Mouse (Mus musculus): ENCODE measurements around the gene Cacna1c. TPM values are rescaled to one million over a fixed set of nuclear protein-coding genes. Genes with fewer than 3 reads are reported as not detected.

Cacna1c gene
- total RNA-seq, 1 experiment = 0.98 TPM

DNA sequence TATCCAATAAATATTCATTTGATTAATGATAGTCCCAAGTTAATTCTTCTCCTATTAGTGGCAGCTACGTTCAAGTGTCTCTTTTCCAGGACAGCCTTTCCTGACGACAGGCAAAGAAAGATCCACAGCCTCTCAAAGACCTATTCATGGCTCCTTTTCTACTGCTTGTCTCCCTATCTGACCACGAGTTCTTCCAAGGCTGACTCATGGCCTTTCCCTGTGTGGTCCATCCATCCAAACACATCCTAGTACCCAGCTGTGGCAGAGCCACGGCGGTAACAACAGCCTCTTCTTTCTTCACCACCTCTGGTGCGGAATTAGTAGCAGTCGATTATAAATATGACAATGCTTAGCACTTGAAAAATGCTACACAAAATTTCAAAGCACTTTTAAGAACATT, 155.3 kb downstream of the Cacna1c start:
- Histone ChIP-seq H3K27ac (ENCODE audit: insufficient read depth, low read depth, low read length, poor library complexity, severe bottlenecking) (no peak overlapping the region), H3K4me3 (ENCODE audit: insufficient read depth in 1 of 2, low read depth in 1 of 2, low read length in 2 of 2, poor library complexity in 1 of 2, severe bottlenecking in 1 of 2) (no peak overlapping the region), H3K9me3 (ENCODE audit: control insufficient read depth, insufficient read depth, low read depth, low read length) (no peaks in the 10 kb centered on the region), H3K9ac (ENCODE audit: insufficient read depth, low read depth, low read length, poor library complexity, severe bottlenecking) (no peak overlapping the region), H3K4me1 (ENCODE audit: control insufficient read depth in 2 of 2, insufficient read depth in 2 of 2, low read length in 2 of 2, poor library complexity in 1 of 2) (no peaks in the 10 kb centered on the region), H3K36me3 (ENCODE audit: control insufficient read depth, insufficient read depth, low read length, poor library complexity, severe bottlenecking) (no peaks in the 10 kb centered on the region)
- no peak for TF ChIP-seq MAFK (IDR thresholded peaks at IDR 0.05; ENCODE audit: insufficient read depth, low read depth, low read length)
- no peak for TF ChIP-seq HCFC1 (IDR thresholded peaks at IDR 0.05; ENCODE audit: borderline replicate concordance, insufficient read depth, low read length)
- TF ChIP-seq CHD2 (IDR thresholded peaks at IDR 0.05; ENCODE audit: low read depth, low read length) = no peak
- TF ChIP-seq ZC3H11A (IDR thresholded peaks at IDR 0.05; ENCODE audit: borderline replicate concordance, low read depth, low read length) = no peak
- no peak for TF ChIP-seq ZNF384 (IDR thresholded peaks at IDR 0.05; ENCODE audit: low read depth, low read length)
- no peak for DNase-seq (ENCODE audit: low read depth, low spot score)
- in situ Hi-C loops (cut with MboI; ENCODE audit: low sequenced_read_pairs in 2 of 2, unreplicated experiment in 2 of 2) = no loop called here

DNA sequence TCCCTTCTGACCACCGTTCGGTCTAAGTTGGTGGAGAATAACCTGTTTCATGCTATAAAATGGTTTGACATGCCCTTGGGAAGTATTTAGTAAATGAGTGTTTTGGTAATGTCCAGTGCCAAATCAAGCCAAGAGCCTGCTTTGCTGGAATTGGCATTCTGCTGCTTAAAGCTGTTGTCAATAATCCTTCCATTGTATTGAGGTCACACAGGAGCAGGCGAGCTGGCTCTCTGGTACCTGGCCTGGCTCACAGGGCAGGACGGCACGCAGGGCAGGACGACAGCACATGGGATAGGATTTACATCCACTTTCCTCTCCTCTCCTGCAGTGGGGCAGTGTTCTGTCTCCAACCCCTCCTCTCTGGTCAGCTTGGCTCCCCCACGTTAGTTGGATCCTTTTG, 156.4 kb downstream of the Cacna1c start:
- Histone ChIP-seq H3K4me1 (ENCODE audit: control insufficient read depth in 2 of 2, insufficient read depth in 2 of 2, low read length in 2 of 2, poor library complexity in 1 of 2) (no peaks in the 10 kb centered on the region), H3K36me3 (ENCODE audit: control insufficient read depth, insufficient read depth, low read length, poor library complexity, severe bottlenecking) (no peaks in the 10 kb centered on the region), H3K27ac (ENCODE audit: insufficient read depth, low read depth, low read length, poor library complexity, severe bottlenecking) (no peak overlapping the region), H3K9me3 (ENCODE audit: control insufficient read depth, insufficient read depth, low read depth, low read length) (no peaks in the 10 kb centered on the region), H3K9ac (ENCODE audit: insufficient read depth, low read depth, low read length, poor library complexity, severe bottlenecking) (no peak overlapping the region), H3K4me3 (ENCODE audit: insufficient read depth in 1 of 2, low read depth in 1 of 2, low read length in 2 of 2, poor library complexity in 1 of 2, severe bottlenecking in 1 of 2) (no peak overlapping the region)
- TF ChIP-seq HCFC1 (IDR thresholded peaks at IDR 0.05; ENCODE audit: borderline replicate concordance, insufficient read depth, low read length) (no peak), ZC3H11A (IDR thresholded peaks at IDR 0.05; ENCODE audit: borderline replicate concordance, low read depth, low read length) (no peak), CHD2 (IDR thresholded peaks at IDR 0.05; ENCODE audit: low read depth, low read length) (no peak), MAFK (IDR thresholded peaks at IDR 0.05; ENCODE audit: insufficient read depth, low read depth, low read length) (no peak), ZNF384 (IDR thresholded peaks at IDR 0.05; ENCODE audit: low read depth, low read length) (no peak)
- no peak for DNase-seq (ENCODE audit: low read depth, low spot score)
- in situ Hi-C loops (cut with MboI; ENCODE audit: low sequenced_read_pairs in 2 of 2, unreplicated experiment in 2 of 2) = no loop called here

DNA sequence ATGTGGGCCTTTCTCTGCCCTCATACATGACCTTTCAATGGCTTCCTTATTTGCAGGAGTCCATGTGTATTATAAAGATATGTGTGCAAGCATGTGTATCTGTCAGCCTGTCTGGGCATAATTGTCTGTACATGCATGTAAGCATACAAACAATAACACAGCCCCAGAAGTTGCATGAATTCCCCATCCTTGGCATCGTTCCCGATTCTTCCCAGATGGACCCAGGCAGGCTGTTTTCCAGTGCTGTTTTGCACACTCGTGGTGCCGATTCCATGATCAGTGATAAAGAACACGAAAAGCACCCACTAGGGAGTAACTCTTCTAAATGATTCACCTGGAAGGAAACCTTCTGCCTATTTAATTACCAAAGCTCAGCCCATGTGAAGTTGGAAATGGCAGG, 156.9 kb downstream of the Cacna1c start:
- Histone ChIP-seq H3K4me1 (ENCODE audit: control insufficient read depth in 2 of 2, insufficient read depth in 2 of 2, low read length in 2 of 2, poor library complexity in 1 of 2) (no peaks in the 10 kb centered on the region), H3K4me3 (ENCODE audit: insufficient read depth in 1 of 2, low read depth in 1 of 2, low read length in 2 of 2, poor library complexity in 1 of 2, severe bottlenecking in 1 of 2) (no peak overlapping the region)

DNA sequence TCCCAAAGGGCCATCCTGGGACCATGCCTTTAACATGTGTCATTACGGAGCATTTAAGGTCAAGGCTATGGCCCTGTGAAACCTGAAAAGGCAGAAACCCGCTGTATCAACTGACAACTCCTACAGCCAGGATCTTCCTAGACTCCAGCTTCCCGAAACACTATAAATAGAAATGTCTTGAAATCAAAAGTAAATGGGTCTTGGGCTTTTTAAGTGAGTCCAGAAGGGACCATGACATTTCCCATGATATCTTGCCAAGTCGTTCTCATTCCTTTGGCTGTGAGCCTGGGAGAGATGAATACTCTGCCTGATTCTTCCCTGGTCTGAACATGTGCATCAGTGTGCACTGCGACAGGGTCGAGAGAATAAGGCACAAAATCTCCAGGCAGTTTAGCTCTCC, 158.4 kb downstream of the Cacna1c start:
- no peaks in the 10 kb centered on the region for H3K4me1 ChIP-seq (ENCODE audit: control insufficient read depth in 2 of 2, insufficient read depth in 2 of 2, low read length in 2 of 2, poor library complexity in 1 of 2)
- DNase-seq (ENCODE audit: low read depth, low spot score) = no peak
- in situ Hi-C loops (cut with MboI; ENCODE audit: low sequenced_read_pairs in 2 of 2, unreplicated experiment in 2 of 2) = no loop called here

More for the DNA sequence above, 156.9 kb downstream of the Cacna1c start:
- Histone ChIP-seq H3K27ac (ENCODE audit: insufficient read depth, low read depth, low read length, poor library complexity, severe bottlenecking) (no peak overlapping the region), H3K9ac (ENCODE audit: insufficient read depth, low read depth, low read length, poor library complexity, severe bottlenecking) (no peak overlapping the region), H3K36me3 (ENCODE audit: control insufficient read depth, insufficient read depth, low read length, poor library complexity, severe bottlenecking) (no peaks in the 10 kb centered on the region), H3K9me3 (ENCODE audit: control insufficient read depth, insufficient read depth, low read depth, low read length) (no peaks in the 10 kb centered on the region)
- in situ Hi-C loops (cut with MboI; ENCODE audit: low sequenced_read_pairs in 2 of 2, unreplicated experiment in 2 of 2) = no loop called here
- TF ChIP-seq HCFC1 (IDR thresholded peaks at IDR 0.05; ENCODE audit: borderline replicate concordance, insufficient read depth, low read length) = no peak
- no peak for TF ChIP-seq MAFK (IDR thresholded peaks at IDR 0.05; ENCODE audit: insufficient read depth, low read depth, low read length)
- TF ChIP-seq ZC3H11A (IDR thresholded peaks at IDR 0.05; ENCODE audit: borderline replicate concordance, low read depth, low read length) = no peak
- TF ChIP-seq ZNF384 (IDR thresholded peaks at IDR 0.05; ENCODE audit: low read depth, low read length) = no peak
- DNase-seq (ENCODE audit: low read depth, low spot score) = no peak

DNA sequence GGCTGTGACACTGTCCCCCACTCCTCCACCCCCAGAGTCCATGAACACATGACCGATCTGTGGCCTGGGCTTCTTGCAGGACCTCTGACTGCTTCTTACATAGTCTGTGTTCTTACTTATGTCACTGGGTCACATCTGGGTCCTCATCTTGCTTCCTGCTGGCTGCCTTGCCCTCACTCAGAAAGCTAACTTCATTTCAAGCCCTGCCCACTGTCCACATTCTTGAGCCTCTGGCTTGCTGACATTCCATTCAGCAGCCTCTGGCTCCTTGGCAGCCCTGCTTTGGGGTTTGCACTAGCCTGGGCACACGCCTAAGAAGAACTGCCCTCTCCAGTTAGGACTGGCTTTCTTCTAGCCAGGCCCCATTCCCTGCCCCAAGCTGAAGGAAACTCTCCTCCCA, 159.2 kb downstream of the Cacna1c start:
- no peaks in the 10 kb centered on the region for H3K4me1 ChIP-seq (ENCODE audit: control insufficient read depth in 2 of 2, insufficient read depth in 2 of 2, low read length in 2 of 2, poor library complexity in 1 of 2)
- H3K27ac ChIP-seq (ENCODE audit: insufficient read depth, low read depth, low read length, poor library complexity, severe bottlenecking) = no peak overlapping the region
- H3K36me3 ChIP-seq (ENCODE audit: control insufficient read depth, insufficient read depth, low read length, poor library complexity, severe bottlenecking) = no peaks in the 10 kb centered on the region
- H3K9me3 ChIP-seq (ENCODE audit: control insufficient read depth, insufficient read depth, low read depth, low read length) = no peaks in the 10 kb centered on the region
- TF ChIP-seq MAFK (IDR thresholded peaks at IDR 0.05; ENCODE audit: insufficient read depth, low read depth, low read length) = no peak
- H3K9ac ChIP-seq (ENCODE audit: insufficient read depth, low read depth, low read length, poor library complexity, severe bottlenecking) = no peak overlapping the region
- H3K4me3 ChIP-seq (ENCODE audit: insufficient read depth in 1 of 2, low read depth in 1 of 2, low read length in 2 of 2, poor library complexity in 1 of 2, severe bottlenecking in 1 of 2) = no peak overlapping the region
- DNase-seq (ENCODE audit: low read depth, low spot score) = no peak
- in situ Hi-C loops (cut with MboI; ENCODE audit: low sequenced_read_pairs in 2 of 2, unreplicated experiment in 2 of 2) = no loop called here

More for the DNA sequence above, 158.4 kb downstream of the Cacna1c start:
- TF ChIP-seq ZC3H11A (IDR thresholded peaks at IDR 0.05; ENCODE audit: borderline replicate concordance, low read depth, low read length) (no peak), HCFC1 (IDR thresholded peaks at IDR 0.05; ENCODE audit: borderline replicate concordance, insufficient read depth, low read length) (no peak), CHD2 (IDR thresholded peaks at IDR 0.05; ENCODE audit: low read depth, low read length) (no peak), ZNF384 (IDR thresholded peaks at IDR 0.05; ENCODE audit: low read depth, low read length) (no peak), MAFK (IDR thresholded peaks at IDR 0.05; ENCODE audit: insufficient read depth, low read depth, low read length) (no peak)
- Histone ChIP-seq H3K4me3 (ENCODE audit: insufficient read depth in 1 of 2, low read depth in 1 of 2, low read length in 2 of 2, poor library complexity in 1 of 2, severe bottlenecking in 1 of 2) (no peak overlapping the region), H3K9ac (ENCODE audit: insufficient read depth, low read depth, low read length, poor library complexity, severe bottlenecking) (no peak overlapping the region), H3K9me3 (ENCODE audit: control insufficient read depth, insufficient read depth, low read depth, low read length) (no peaks in the 10 kb centered on the region), H3K27ac (ENCODE audit: insufficient read depth, low read depth, low read length, poor library complexity, severe bottlenecking) (no peak overlapping the region), H3K36me3 (ENCODE audit: control insufficient read depth, insufficient read depth, low read length, poor library complexity, severe bottlenecking) (no peaks in the 10 kb centered on the region)
